Mouse (Mus musculus): ENCODE results near the gene Mfsd11. TPM values are rescaled to one million over a fixed set of nuclear protein-coding genes. Genes with fewer than 3 reads are reported as not detected.

The Mfsd11 gene
- polyA plus RNA-seq, 1 experiment from 2014 or later: 22.5 TPM

DNA sequence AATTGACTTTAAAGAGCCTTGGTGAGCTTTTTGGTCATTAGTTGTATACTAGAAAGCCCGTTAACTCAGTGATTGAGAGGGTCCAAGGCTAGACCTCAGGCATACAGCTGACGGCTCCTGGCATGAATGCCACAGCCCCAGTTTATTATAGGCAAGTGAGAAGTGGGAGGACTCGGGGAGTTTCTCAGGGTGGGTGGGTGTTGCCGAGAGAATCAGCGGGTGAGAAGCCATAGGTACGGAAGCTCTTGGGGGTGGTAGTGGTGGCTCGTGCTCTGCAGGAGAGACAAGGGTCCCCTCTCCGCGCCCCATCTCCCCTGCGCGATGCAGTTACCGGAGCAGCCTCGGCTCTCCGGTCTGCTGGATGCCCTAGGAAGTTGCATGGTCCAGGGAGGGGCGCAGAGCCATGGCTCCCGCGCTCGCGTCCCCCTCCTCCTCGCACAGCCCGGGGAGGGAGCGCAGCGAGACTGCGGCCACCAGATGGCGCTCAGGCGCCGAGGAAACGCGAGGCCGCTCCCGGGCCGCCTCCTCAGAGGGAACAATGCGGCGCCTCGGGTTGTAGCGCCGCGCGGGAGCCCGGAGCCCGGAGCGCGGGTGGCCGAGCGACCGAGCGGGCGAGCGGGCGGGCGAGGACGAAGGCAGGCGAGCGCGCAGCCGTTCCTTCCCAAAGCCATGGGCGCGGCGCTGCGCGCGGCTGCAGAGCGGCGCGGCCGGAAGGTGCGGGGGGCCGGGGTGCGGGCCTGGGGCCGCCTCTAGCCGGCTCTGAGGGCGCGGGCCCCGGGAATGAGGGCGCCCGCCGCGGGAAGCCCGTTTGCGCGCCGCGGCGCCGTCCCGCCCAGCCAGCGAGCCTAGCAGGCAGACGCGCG, 66.3 kb downstream of the Mfsd11 start, which contains the start of gene Mgat5b:
Gene Mgat5b, plus strand, starts transcription at position 541 of the 863 bp plus-strand sequence.
- under 1% methylated on average over 89 of the region's 90 CpGs for WGBS
- peak; percentile 94 for DNase-seq (ENCODE audit: low spot score)
- Histone ChIP-seq H3K27ac (peak within 1 kb of the TSS; percentile 91), H3K36me3 (no peaks in the 10 kb centered on the region), H3K4me3 (peak within 1 kb of the TSS; percentile 63), H3K9me3 (replicated peaks) (no peaks in the 10 kb centered on the region), H3K4me1 (peaks cover 36% of the 10 kb centered on the region), H3K27me3 (ENCODE audit: low read depth, poor library complexity, severe bottlenecking) (peaks cover 87% of the 10 kb centered on the region)

DNA sequence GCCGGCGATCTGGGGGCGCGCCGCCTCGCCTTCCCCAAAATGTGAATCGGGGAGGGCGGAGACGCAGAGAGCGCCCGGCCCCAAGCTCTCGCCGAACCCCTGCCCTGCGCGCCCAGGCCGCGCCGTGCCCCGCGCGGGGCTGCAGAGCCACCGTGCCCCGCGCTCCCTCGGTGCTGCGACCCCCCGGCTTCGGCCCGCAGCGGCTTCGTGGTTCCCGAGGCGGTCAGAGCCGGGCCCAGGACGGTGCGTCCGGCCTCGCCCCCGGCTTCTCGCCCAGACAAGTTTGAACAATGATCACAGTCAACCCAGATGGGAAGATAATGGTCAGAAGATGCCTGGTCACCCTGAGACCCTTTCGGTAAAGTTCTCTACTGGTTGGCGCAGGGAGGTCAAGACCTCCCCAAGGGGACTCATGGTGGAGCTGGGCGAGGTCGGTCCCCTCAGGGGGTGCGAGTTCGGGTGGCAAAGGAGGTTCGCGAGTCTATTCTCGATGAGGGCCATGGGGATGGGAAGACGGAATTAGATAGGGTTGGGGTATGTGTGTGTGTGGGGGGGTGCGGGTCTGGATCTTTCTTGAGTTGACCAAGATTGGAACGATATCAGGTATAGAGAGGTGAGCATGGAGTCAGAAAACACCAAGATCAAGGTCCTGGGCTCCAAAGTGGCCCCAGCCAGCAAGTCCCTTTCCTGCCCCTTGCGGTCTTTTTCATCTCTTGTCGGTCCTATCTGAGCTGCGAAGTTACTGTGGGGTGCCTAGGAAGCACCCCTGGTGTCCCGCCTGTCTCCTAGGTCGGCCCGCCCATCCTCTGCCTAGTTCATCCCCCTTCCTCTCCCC, 67.2 kb downstream of the Mfsd11 start:
- peak overlapping the region; percentile 63 for H3K4me3 ChIP-seq
- WGBS: under 1% methylated on average over 57 of the region's 58 CpGs
- peaks cover 29% of the 10 kb centered on the region for H3K4me1 ChIP-seq
- H3K27ac ChIP-seq: peak overlapping the region; percentile 91
- DNase-seq (ENCODE audit: low spot score): peak; percentile 56
- H3K36me3 ChIP-seq: no peaks in the 10 kb centered on the region
- peaks cover 95% of the 10 kb centered on the region for H3K27me3 ChIP-seq (ENCODE audit: low read depth, poor library complexity, severe bottlenecking)
- no peaks in the 10 kb centered on the region for H3K9me3 ChIP-seq (replicated peaks)

GRCm38 (mm10) chr11:116920746-116921145, 68.5 kb downstream of the Mfsd11 start:
- Histone ChIP-seq H3K4me3 (no peak overlapping the region), H3K27me3 (ENCODE audit: low read depth, poor library complexity, severe bottlenecking) (peaks cover 91% of the 10 kb centered on the region), H3K27ac (no peak overlapping the region), H3K9me3 (replicated peaks) (no peaks in the 10 kb centered on the region), H3K36me3 (no peaks in the 10 kb centered on the region), H3K4me1 (peaks cover 29% of the 10 kb centered on the region)
- DNase-seq (ENCODE audit: low spot score): peak; percentile 70
- 4% methylated on average over 6 of the region's 6 CpGs for WGBS

DNA sequence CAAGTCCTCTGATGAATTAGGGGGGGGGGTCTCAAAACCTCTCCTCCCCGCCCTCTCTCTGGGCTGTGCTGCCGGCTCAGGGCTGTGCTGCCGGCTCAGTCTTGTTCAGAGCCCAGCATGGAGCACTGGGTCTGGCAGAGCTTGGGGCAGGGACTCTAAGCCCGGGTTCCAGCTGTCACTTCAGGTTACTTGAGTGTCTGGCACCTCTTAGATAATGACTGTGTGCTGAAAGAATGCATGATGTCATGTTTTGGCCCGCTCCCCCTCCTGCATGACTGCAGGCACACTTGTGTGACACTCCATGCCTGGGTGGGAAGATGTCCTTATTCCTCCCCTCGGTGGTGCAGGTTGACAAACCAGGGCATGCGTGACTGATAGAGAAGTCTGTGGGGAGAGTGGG, 69.8 kb downstream of the Mfsd11 start:
- no peaks in the 10 kb centered on the region for H3K36me3 ChIP-seq
- peaks cover 35% of the 10 kb centered on the region for H3K4me1 ChIP-seq
- no peak overlapping the region for H3K4me3 ChIP-seq
- no peak for DNase-seq (ENCODE audit: low spot score)
- WGBS: 68% methylated on average over 7 of the region's 7 CpGs
- H3K27me3 ChIP-seq (ENCODE audit: low read depth, poor library complexity, severe bottlenecking): peaks cover 78% of the 10 kb centered on the region
- no peaks in the 10 kb centered on the region for H3K9me3 ChIP-seq (replicated peaks)
- no peak overlapping the region for H3K27ac ChIP-seq

Other genes with a start within 250 kb of the Mfsd11 start
- 4.4 and 5.2 TPM in 2 replicates for gene Rhbdf2, start 225.4 kb upstream of the Mfsd11 start, polyA plus RNA-seq (2016; fragmentation: Nextera tagmentation; extraction: Ambion mirVana)
- gene Prcd, start 198.9 kb upstream of the Mfsd11 start, polyA plus RNA-seq (2016; fragmentation: Nextera tagmentation; extraction: Ambion mirVana): 0.16 and 0.25 TPM in 2 replicates
- gene Cygb, start 198.1 kb upstream of the Mfsd11 start, polyA plus RNA-seq (2016; fragmentation: Nextera tagmentation; extraction: Ambion mirVana): 2.7 and 5.8 TPM in 2 replicates
- not detected in 2 replicates for gene St6galnac1, start 76.9 kb upstream of the Mfsd11 start, polyA plus RNA-seq (2016; fragmentation: Nextera tagmentation; extraction: Ambion mirVana)
- 13.9 and 14.9 TPM in 2 replicates for gene Mxra7, start 24.4 kb upstream of the Mfsd11 start, polyA plus RNA-seq (2016; fragmentation: Nextera tagmentation; extraction: Ambion mirVana)
- gene Mettl23, start 9.2 kb upstream of the Mfsd11 start, polyA plus RNA-seq (2016; fragmentation: Nextera tagmentation; extraction: Ambion mirVana): 56.5 and 59.5 TPM in 2 replicates
- 93.1 and 111 TPM in 2 replicates for gene Jmjd6, start 9.0 kb upstream of the Mfsd11 start, polyA plus RNA-seq (2016; fragmentation: Nextera tagmentation; extraction: Ambion mirVana)
- gene Srsf2, start 654 bp downstream of the Mfsd11 start, polyA plus RNA-seq (2016; fragmentation: Nextera tagmentation; extraction: Ambion mirVana): 925 and 971 TPM in 2 replicates
- 1.1 and 1.4 TPM in 2 replicates for gene Mgat5b, start 66.4 kb downstream of the Mfsd11 start, polyA plus RNA-seq (2016; fragmentation: Nextera tagmentation; extraction: Ambion mirVana)

Data from limb, embryonic 10.5 days (tissue).